Mouse (Mus musculus) lung, postnatal 0 days (tissue): ENCODE measurements around the gene Nkg7. TPM values are rescaled to one million over a fixed set of nuclear protein-coding genes. Genes with fewer than 3 reads are reported as not detected.
"Not testable (repeated sequence)": the region's sequence is repeated elsewhere in the genome, so short reads cannot be mapped to it uniquely, and the experiment has no call there.

ENCODE experiments used
- ATAC-seq: fragments of 200-750 bp; cut with Nextera tagmentation; 2 replicates; pipeline ENCODE4 v1.8.0; 2017; ENCODE audit warnings: moderate library complexity
- DNase-seq: peaks from one replicate; pipeline ENCODE4 v3.0.0-alpha.2; 2016; ENCODE audit warnings: low spot score
- H3K27ac ChIP-seq: fragments of 300-500 bp; sonication (generic); 2 replicates; pipeline ENCODE4 v1.5.1; 2014; ENCODE audit warnings: antibody characterized with exemption, mild to moderate bottlenecking, low read length, mixed read lengths
- H3K27me3 ChIP-seq: fragments of 300-500 bp; sonication (generic); replicated peaks from 2 replicates; pipeline ENCODE4 v1.6.1; 2014; ENCODE audit warnings: low read length, mixed read lengths; ENCODE audit not compliant: insufficient read depth
- H3K36me3 ChIP-seq: fragments of 300-500 bp; sonication (generic); 2 replicates; pipeline ENCODE4 v1.6.1; 2014; ENCODE audit warnings: low read length, mixed read lengths; ENCODE audit not compliant: insufficient read depth
- H3K4me1 ChIP-seq: fragments of 300-500 bp; sonication (generic); 2 replicates; pipeline ENCODE4 v1.6.1; 2014; ENCODE audit warnings: antibody characterized with exemption, low read depth, low read length, mixed read lengths; ENCODE audit not compliant: insufficient read depth
- H3K4me2 ChIP-seq: fragments of 300-500 bp; sonication (generic); replicated peaks from 2 replicates; pipeline ENCODE4 v1.6.1; 2014; ENCODE audit warnings: low read depth, mild to moderate bottlenecking, low read length, moderate library complexity, mixed read lengths
- H3K4me3 ChIP-seq: fragments of 300-500 bp; sonication (generic); 2 replicates; pipeline ENCODE4 v1.5.1; 2014; ENCODE audit warnings: low read depth, low read length
- H3K9ac ChIP-seq: fragments of 300-500 bp; sonication (generic); replicated peaks from 2 replicates; pipeline ENCODE4 v1.6.1; 2014; ENCODE audit warnings: low read depth, mild to moderate bottlenecking
- H3K9me3 ChIP-seq: fragments of 300-500 bp; sonication (generic); 2 replicates; pipeline ENCODE4 v1.6.1; 2016; ENCODE audit warnings: low read length, mixed read lengths
- CTCF ChIP-seq: IDR thresholded peaks from 2 replicates; pipeline ENCODE4 v1.5.1; 2016; ENCODE audit warnings: antibody characterized with exemption, mild to moderate bottlenecking
- EP300 ChIP-seq: IDR thresholded peaks from 2 replicates; pipeline ENCODE4 v1.6.1; 2016; ENCODE audit warnings: antibody characterized with exemption, mild to moderate bottlenecking, control low read depth
- WGBS: fragments of 180-500 bp; shearing (Covaris S2); extraction: QIAGEN DNeasy Blood & Tissue Kit; methylation state at CpG from one replicate; pipeline ENCODE4 v1.1.7; 2014; 5-methylcytosine and 5-hydroxymethylcytosine counted together
- polyA plus RNA-seq: library from polyadenylated mRNA; unstranded; fragments of >200 nt; fragmentation: Nextera tagmentation; extraction: Ambion mirVana; gene quantifications from 2 replicates; pipeline ENCODE4 v1.2.1, GENCODE M21; 2015

Nkg7 gene
- polyA plus RNA-seq, 1 experiment from 2014 or later: 2.6 TPM

DNA sequence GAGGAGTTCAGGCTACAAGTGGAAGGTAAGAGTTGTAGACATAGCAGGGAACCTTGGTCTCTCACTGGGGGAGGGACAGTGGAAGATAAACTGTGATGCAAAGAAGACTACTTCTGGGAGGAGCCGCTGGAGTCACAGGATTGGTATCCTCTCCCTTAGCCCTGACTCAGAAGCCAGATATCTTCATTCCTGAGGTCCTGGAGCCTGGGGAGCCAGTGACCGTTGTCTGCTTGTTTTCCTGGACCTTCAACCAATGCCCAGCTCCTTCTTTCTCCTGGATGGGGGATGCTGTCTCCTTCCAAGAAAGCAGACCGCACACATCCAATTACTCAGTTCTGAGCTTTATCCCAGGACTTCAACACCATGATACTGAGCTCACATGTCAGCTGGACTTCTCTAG, 27.8 kb upstream of the Nkg7 start:
- H3K4me2 ChIP-seq: no peak overlapping the region
- no peak for TF ChIP-seq EP300
- TF ChIP-seq CTCF: no peak
- ATAC-seq (no peak), DNase-seq (no peak)
- H3K27me3 ChIP-seq: no peaks in the 10 kb centered on the region
- WGBS: 70% methylated on average over 3 of the region's 3 CpGs
- no peak overlapping the region for H3K27ac ChIP-seq
- H3K36me3 ChIP-seq: no peaks in the 10 kb centered on the region
- H3K9me3 ChIP-seq: no peaks in the 10 kb centered on the region
- H3K4me1 ChIP-seq: no peaks in the 10 kb centered on the region
- no peak overlapping the region for H3K9ac ChIP-seq
- no peak overlapping the region for H3K4me3 ChIP-seq

DNA sequence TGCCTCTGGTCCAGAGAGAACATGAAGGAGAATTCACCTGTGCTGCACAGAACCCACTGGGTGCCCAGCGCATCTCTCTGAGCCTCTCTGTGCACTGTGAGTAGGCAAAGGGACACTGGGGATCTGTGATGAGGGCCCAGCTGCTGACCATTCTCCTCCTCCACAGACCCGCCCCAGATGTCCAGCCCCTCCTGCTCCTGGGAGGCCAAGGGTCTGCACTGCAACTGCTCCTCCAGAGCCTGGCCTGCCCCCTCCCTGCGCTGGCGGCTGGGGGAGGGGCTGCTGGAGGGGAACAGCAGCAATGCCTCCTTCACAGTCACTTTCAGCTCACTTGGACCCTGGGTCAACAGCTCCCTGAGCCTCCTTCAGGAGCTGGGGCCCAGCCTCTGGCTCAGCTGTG, 25.1 kb upstream of the Nkg7 start:
- DNase-seq, H3K36me3 ChIP-seq, H3K9me3 ChIP-seq, H3K27me3 ChIP-seq, H3K4me3 ChIP-seq, H3K4me2 ChIP-seq, ATAC-seq, H3K27ac ChIP-seq, H3K4me1 ChIP-seq, H3K9ac ChIP-seq: not testable (repeated sequence)
- WGBS: 42% methylated on average over 2 of the region's 4 CpGs

DNA sequence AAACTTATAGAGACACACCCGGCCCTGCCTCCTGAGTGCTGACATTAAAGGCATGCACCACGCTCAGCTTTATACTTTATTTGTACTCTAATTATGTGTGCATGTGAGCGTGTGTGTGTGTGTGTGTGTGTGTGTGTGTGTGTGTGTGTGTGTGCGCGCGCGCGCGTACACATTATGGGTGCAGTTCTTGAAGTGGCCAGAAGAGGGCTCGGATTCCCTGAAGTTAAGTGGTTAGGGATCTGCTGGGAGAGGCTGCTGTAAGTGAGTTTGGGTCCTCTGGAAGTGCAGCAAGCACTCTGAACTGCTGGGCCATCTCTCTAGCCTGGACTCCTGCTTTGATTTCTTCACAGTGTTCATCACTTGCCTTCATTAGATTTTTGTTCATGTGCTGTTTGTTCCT, 19.6 kb upstream of the Nkg7 start:
- DNase-seq: no peak
- no peaks in the 10 kb centered on the region for H3K36me3 ChIP-seq
- 81% methylated on average over 10 of the region's 10 CpGs for WGBS

DNA sequence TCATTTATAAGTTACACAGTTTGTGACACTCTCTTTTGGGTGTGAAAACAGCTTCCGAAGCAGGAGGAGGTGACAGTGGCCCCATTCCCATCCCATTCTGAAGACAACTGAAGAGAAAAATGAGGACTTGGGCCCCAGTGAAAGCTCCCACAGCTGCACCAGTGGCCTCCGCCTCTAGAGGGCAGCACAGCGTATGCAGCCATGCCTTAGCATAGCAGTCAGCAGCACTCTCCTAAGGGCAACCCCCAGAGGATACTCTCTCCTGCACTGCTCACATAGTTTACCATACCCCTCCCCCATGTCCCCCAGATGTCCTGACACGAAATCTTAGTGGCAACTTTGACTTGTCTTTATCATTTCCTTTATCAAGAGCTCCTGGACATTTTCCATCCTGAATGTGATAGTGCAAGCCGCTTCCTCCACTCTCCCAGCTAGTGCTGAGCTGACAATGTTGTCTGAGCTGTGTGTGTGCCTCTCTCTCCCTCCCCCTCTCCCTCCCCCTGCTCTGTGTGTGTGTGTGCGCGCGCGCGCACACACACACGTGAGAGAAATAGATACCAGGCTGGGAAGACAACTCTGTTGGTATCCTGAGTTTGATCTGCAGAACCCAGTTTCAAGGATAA, 13.8 kb upstream of the Nkg7 start:
- peak; percentile 95 for ATAC-seq
- 5% methylated on average over 11 of the region's 11 CpGs for WGBS

More for the DNA sequence above, 19.6 kb upstream of the Nkg7 start:
- H3K4me1 ChIP-seq: no peaks in the 10 kb centered on the region
- H3K27me3 ChIP-seq: no peaks in the 10 kb centered on the region
- no peaks in the 10 kb centered on the region for H3K9me3 ChIP-seq
- no peak for ATAC-seq
- no peak overlapping the region for H3K9ac ChIP-seq
- TF ChIP-seq CTCF: no peak
- no peak overlapping the region for H3K4me2 ChIP-seq
- no peak overlapping the region for H3K27ac ChIP-seq
- no peak overlapping the region for H3K4me3 ChIP-seq

DNA sequence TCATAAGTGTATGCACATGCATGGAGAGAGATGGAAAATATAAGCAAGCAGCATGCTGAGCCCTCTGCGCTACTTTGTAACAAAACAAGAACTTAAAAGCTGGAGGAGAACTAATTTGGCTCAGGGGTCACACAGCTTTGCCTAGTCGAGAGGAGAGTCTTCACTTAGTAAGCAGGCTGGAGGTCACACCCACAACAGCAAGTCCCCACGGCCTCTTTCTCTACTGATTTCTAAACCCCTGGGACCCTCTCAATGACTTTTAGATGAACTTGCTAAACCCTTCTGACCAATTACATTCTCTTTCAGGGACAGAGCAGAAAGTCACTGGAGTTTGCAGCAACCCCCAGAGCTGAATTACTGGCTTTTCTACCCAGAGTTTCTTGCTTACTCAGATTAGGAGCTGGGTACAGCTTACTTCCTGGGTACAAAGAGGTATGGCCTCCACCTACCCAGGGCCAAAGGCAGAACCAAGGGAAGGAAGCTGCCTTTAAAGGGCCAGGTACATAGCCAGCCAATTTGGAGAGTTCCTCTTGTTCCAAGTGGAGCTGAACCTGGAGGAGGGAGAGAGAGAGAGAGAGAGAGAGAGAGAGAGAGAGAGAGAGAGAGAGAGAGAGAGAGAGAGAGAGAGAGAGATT, 12.8 kb upstream of the Nkg7 start:
- DNase-seq: no peak
- H3K4me3 ChIP-seq: no peak overlapping the region
- no peaks in the 10 kb centered on the region for H3K27me3 ChIP-seq
- WGBS: 52% methylated on average over 3 of the region's 3 CpGs
- H3K36me3 ChIP-seq: no peaks in the 10 kb centered on the region
- H3K4me2 ChIP-seq: no peak overlapping the region
- ATAC-seq: no peak
- no peak overlapping the region for H3K27ac ChIP-seq
- no peak overlapping the region for H3K9ac ChIP-seq
- H3K4me1 ChIP-seq: no peaks in the 10 kb centered on the region
- H3K9me3 ChIP-seq: no peaks in the 10 kb centered on the region
- no peak for TF ChIP-seq EP300
- TF ChIP-seq CTCF: no peak

More for the DNA sequence above, 13.8 kb upstream of the Nkg7 start:
- Histone ChIP-seq H3K9ac (no peak overlapping the region), H3K27me3 (no peaks in the 10 kb centered on the region), H3K9me3 (no peaks in the 10 kb centered on the region), H3K4me3 (no peak overlapping the region), H3K36me3 (no peaks in the 10 kb centered on the region), H3K27ac (no peak overlapping the region), H3K4me2 (no peak overlapping the region), H3K4me1 (no peaks in the 10 kb centered on the region)
- TF ChIP-seq EP300: no peak
- peak; percentile 96 for TF ChIP-seq CTCF
- DNase-seq: peak; percentile 86

DNA sequence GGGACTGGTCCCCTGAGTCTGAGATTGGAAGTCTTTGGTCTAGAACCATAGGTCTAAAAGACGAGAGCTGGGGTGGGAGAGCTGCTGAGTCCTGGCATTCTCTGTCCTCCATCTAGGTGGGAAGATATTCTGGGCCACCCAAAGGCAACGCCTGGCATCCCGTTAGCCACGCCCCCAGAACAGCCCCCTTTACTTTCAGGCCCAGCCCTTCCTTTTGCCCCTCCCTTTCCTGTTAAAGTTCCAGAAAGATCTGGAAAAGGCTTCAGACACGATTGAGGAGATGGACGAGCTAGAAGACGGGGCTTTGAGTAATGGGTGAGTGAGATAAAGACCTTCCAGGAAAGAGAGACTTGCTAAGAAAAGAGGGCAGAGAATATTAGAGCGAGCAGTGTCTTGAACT, 9.5 kb upstream of the Nkg7 start, which contains the start of gene Lim2:
Gene Lim2 (plus strand): TSS at position 265 of the 400 bp plus-strand sequence.
- Histone ChIP-seq H3K9ac (no peak within 1 kb of the TSS), H3K27me3 (no peaks in the 10 kb centered on the region), H3K4me1 (no peaks in the 10 kb centered on the region), H3K9me3 (no peaks in the 10 kb centered on the region), H3K4me2 (no peak within 1 kb of the TSS), H3K36me3 (no peaks in the 10 kb centered on the region), H3K4me3 (no peak within 1 kb of the TSS), H3K27ac (no peak within 1 kb of the TSS)
- no peak for TF ChIP-seq CTCF
- no peak for TF ChIP-seq EP300
- DNase-seq (no peak), ATAC-seq (no peak)
- 82% methylated on average over 8 of the region's 8 CpGs for WGBS
